Mouse (Mus musculus) liver, embryonic 14.5 days (tissue): Measurements from ENCODE around the gene Tomm40.

Experiments used
- CTCF ChIP-seq: IDR thresholded peaks from 2 replicates; pipeline ENCODE4 v1.5.1; 2016; ENCODE audit warnings: antibody characterized with exemption, low read depth, control low read depth
- EP300 ChIP-seq: IDR thresholded peaks from 2 replicates; pipeline ENCODE4 v1.6.1; 2016; ENCODE audit warnings: antibody characterized with exemption, low read depth

DNA sequence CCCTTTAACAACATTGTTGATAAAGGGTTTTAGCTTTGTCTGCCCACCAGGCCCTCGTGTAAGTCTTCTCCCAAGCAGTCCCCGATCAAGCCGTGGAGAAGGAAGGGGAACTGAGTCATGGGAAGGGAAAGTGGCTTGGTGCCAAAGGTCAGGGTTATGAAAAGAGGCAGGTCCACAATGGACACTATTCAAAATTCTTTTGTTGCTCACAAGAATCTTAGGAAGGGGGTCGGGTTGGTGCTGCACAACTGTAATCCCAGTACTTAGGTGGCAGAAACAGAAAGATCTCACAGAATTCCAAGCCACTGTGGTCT lies 35.8 kb upstream of the Tomm40 start:
- TF ChIP-seq CTCF (no peak), EP300 (no peak)
